Mouse (Mus musculus) limb, embryonic 13.5 days (tissue): ENCODE measurements around the gene Otulinl. TPM values are rescaled to one million over a fixed set of nuclear protein-coding genes. Genes with fewer than 3 reads are reported as not detected.

Experiments
- polyA plus RNA-seq: library from polyadenylated mRNA; unstranded; fragments of >200 nt; fragmentation: Nextera tagmentation; extraction: Ambion mirVana; gene quantifications from 2 replicates; pipeline ENCODE4 v1.2.1, GENCODE M21; 2015

Gene Otulinl
- polyA plus RNA-seq, 1 experiment from 2014 or later = 17.2 TPM

Other genes with a start within 250 kb of the Otulinl start
- gene Ank, start 214.9 kb downstream of the Otulinl start, polyA plus RNA-seq = 7.0 and 7.7 TPM in 2 replicates
- gene Otulin, start 50.9 kb downstream of the Otulinl start, polyA plus RNA-seq = 28.7 and 28.9 TPM in 2 replicates